Mouse (Mus musculus) liver, adult 2 months (tissue): ENCODE measurements around the gene Olfr1288. TPM values are rescaled to one million over a fixed set of nuclear protein-coding genes. Genes with fewer than 3 reads are reported as not detected.

Experiments used
- DNase-seq: peaks from one replicate; pipeline ENCODE4 v3.0.0-alpha.2; 2011; ENCODE audit warnings: low read depth, low spot score; ENCODE audit errors: extremely low read depth
- H3K27ac ChIP-seq: fragments of 200-500 bp; replicated peaks from 2 replicates; pipeline ENCODE4 v1.5.1; 2012; ENCODE audit warnings: low read depth, mild to moderate bottlenecking, control low read depth, inconsistent platforms, low read length; ENCODE audit not compliant: insufficient read depth
- H3K27me3 ChIP-seq: fragments of 200-500 bp; 2 replicates; pipeline ENCODE4 v1.6.1; 2012; ENCODE audit warnings: mild to moderate bottlenecking, moderate library complexity, low read length, inconsistent platforms; ENCODE audit not compliant: control insufficient read depth, insufficient read depth
- H3K36me3 ChIP-seq: fragments of 200-500 bp; 2 replicates; pipeline ENCODE4 v1.6.1; 2012; ENCODE audit warnings: low read length, inconsistent platforms; ENCODE audit not compliant: control insufficient read depth, insufficient read depth
- H3K4me1 ChIP-seq: fragments of 200-500 bp; 2 replicates; pipeline ENCODE4 v1.6.1; 2011; ENCODE audit warnings: low read length; ENCODE audit not compliant: control insufficient read depth, insufficient read depth
- H3K4me3 ChIP-seq: fragments of 200-500 bp; 2 replicates; pipeline ENCODE4 v1.5.1; 2011; ENCODE audit warnings: low read depth, mild to moderate bottlenecking, control low read depth, low read length, moderate library complexity; ENCODE audit not compliant: insufficient read depth
- H3K79me2 ChIP-seq: fragments of 200-500 bp; 2 replicates; pipeline ENCODE4 v1.6.1; 2012; ENCODE audit warnings: inconsistent platforms, mild to moderate bottlenecking, low read length, moderate library complexity; ENCODE audit not compliant: control insufficient read depth, insufficient read depth
- H3K9ac ChIP-seq: fragments of 200-500 bp; 2 replicates; pipeline ENCODE4 v1.6.1; 2012; ENCODE audit warnings: low read depth, mild to moderate bottlenecking, control low read depth, inconsistent platforms, low read length
- CTCF ChIP-seq: fragments of 200-500 bp; IDR thresholded peaks from 2 replicates; pipeline ENCODE4 v1.5.1; 2011; ENCODE audit warnings: low read depth, low read length, control low read depth
- POLR2A ChIP-seq: fragments of 200-500 bp; IDR thresholded peaks from 2 replicates; pipeline ENCODE4 v1.6.1; 2011; ENCODE audit warnings: low read length, control low read depth; ENCODE audit not compliant: insufficient read depth; ENCODE audit errors: extremely low read depth
- WGBS: fragments of 180-500 bp; shearing (Covaris S2); methylation state at CpG from one replicate; pipeline ENCODE4 v1.1.7; 2018; 5-methylcytosine and 5-hydroxymethylcytosine counted together
- polyA plus RNA-seq: library from polyadenylated mRNA; depleted of rRNA; stranded (reverse); fragments of >200 nt; gene quantifications from 2 replicates; pipeline ENCODE4 v1.2.3, GENCODE M21; 2012; rRNA removed
- total RNA-seq: library from RNA; depleted of rRNA; stranded (reverse); fragments of >200 nt; gene quantifications from 2 replicates; pipeline ENCODE4 v1.2.3, GENCODE M21; 2014; rRNA removed

Gene Olfr1288
- not detected in 2 replicates for total RNA-seq
- not detected in 2 replicates for polyA plus RNA-seq

DNA sequence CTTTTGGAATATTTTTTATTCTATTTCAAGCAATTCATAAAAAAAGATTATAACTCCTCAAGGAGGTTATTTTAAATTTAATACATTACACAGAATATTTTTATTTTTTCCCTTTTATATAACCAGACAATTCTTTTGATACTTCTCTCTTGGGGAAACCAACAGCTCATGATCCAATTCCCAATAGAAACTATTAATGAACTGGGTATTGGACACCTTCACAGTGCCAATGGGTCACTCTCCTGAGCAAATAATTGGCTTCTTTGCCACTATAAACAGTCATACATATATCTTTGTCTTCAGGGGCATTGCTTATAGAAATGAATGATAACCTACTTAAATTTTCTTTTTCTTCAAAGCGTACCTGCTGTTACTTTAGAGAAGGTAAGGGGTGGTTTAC, at the start of gene Olfr1288:
TSS of gene Olfr1288 (plus strand) at position 301 of the 400 bp plus-strand sequence.
- no peak within 1 kb of the TSS for H3K27ac ChIP-seq
- no peaks in the 10 kb centered on the region for H3K27me3 ChIP-seq
- H3K79me2 ChIP-seq, result no peaks in the 10 kb centered on the region
- no peaks in the 10 kb centered on the region for H3K4me1 ChIP-seq
- H3K36me3 ChIP-seq, result no peaks in the 10 kb centered on the region
- H3K9ac ChIP-seq, result no peak within 1 kb of the TSS
- 83% methylated on average over 1 of the region's 1 CpGs for WGBS
- H3K4me3 ChIP-seq, result no peak within 1 kb of the TSS
- no peak for TF ChIP-seq CTCF
- no peak for TF ChIP-seq POLR2A
- DNase-seq, result no peak

DNA sequence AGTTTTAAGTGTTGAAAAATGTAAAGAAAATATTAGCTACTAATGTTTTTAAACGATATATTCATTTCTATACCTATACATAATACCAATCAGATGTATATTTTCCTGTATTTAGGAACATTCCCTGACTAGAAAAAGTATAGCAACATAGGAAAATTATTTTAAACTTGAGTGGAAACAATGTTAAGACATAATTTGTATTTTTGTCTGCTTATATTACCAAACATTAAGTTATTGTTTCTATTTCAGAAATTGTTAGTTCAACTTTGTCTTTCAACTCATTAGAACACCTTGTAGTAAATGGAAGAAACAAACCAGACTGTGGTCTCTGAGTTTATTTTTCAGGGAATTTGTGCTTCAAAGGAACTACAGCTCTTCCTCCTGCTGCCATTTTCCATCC, 25.1 kb upstream of the Olfr1288 start, which contains the start of gene Olfr1287:
TSS of gene Olfr1287 (plus strand) at position 301 of the 400 bp plus-strand sequence.
- H3K36me3 ChIP-seq, result no peaks in the 10 kb centered on the region
- H3K27ac ChIP-seq, result no peak within 1 kb of the TSS
- no peaks in the 10 kb centered on the region for H3K79me2 ChIP-seq
- no peak within 1 kb of the TSS for H3K4me3 ChIP-seq
- H3K4me1 ChIP-seq, result no peaks in the 10 kb centered on the region
- no peak within 1 kb of the TSS for H3K9ac ChIP-seq
- no peak for DNase-seq
- H3K27me3 ChIP-seq, result no peaks in the 10 kb centered on the region
- 56% methylated on average over 1 of the region's 1 CpGs for WGBS
- no peak for TF ChIP-seq CTCF
- no peak for TF ChIP-seq POLR2A

DNA sequence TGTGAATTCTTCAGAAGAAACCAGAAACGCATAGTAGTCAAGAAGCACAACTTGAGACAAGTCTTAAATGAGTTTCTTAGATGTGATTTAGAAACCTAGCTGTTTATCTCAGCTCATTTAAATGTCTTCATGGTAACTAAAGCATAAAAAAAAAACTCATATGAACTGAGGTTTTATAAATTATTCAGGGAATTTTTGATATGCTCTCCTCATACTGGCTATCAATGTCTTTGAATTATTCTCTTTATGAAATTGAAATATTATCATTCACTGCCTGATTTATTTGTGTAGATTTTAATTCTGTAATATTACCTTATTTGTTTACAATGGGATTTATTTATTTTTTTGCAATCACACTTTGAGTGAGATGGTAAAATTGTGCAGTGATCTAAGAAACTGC, 6.6 kb downstream of the Olfr1288 start, which contains the start of gene Olfr1289:
TSS of gene Olfr1289 (plus strand) at position 301 of the 400 bp plus-strand sequence.
- Histone ChIP-seq H3K9ac (no peak within 1 kb of the TSS), H3K27me3 (no peaks in the 10 kb centered on the region), H3K27ac (no peak within 1 kb of the TSS), H3K36me3 (no peaks in the 10 kb centered on the region), H3K79me2 (no peaks in the 10 kb centered on the region), H3K4me1 (no peaks in the 10 kb centered on the region), H3K4me3 (no peak within 1 kb of the TSS)
- no peak for TF ChIP-seq CTCF
- TF ChIP-seq POLR2A, result no peak
- DNase-seq, result no peak
- 58% methylated on average over 1 of the region's 1 CpGs for WGBS

DNA sequence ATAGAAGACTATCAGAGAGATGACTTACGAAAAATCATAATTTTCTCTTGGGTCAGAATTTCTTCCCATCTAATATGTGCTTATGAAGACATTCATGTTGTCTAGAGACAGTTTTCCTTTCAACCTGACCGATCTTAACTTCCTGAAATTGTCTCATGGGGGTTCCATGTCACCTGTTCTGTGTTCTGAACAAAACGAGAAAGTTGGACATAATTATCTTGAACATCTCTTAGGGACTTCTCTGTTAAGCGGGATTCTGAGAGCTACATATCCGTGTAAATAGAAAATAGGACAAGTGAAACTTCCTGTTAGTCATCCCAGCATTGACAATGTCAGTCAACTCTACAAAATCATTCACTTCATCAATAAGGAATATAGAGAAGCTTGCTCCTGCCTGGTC, 19.8 kb downstream of the Olfr1288 start, which contains the start of gene Olfr1290:
TSS of gene Olfr1290 (minus strand) at position 101 of the 400 bp plus-strand sequence.
- 68% methylated on average over 5 of the region's 5 CpGs for WGBS
- Histone ChIP-seq H3K4me3 (no peak within 1 kb of the TSS), H3K36me3 (no peaks in the 10 kb centered on the region)

DNA sequence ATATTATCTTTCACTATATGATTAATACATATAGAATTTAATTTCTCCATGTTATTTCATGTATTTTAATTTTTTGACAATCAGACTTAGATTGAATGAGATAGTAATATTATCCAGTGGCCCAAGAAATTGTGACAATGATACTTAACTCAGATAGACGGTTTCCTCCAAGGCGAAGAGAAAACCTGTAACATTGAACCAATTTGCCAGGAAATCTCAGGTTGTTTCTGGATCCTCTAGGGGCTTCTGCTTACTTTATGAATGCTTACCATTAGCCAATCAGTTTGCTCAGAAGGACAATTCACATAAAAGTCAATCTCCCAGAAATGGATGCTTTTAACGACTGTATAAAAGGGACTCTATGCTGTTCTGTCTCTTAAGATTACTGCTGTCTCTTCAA, 23.0 kb downstream of the Olfr1288 start, which contains the start of gene Olfr1291-ps1:
TSS of gene Olfr1291-ps1 (plus strand) at position 301 of the 400 bp plus-strand sequence.
- no peak within 1 kb of the TSS for H3K4me3 ChIP-seq
- no peaks in the 10 kb centered on the region for H3K27me3 ChIP-seq
- 87% methylated on average over 3 of the region's 3 CpGs for WGBS
- H3K36me3 ChIP-seq, result no peaks in the 10 kb centered on the region
- DNase-seq, result no peak
- no peaks in the 10 kb centered on the region for H3K4me1 ChIP-seq
- no peak within 1 kb of the TSS for H3K27ac ChIP-seq
- H3K9ac ChIP-seq, result no peak within 1 kb of the TSS
- no peak for TF ChIP-seq POLR2A
- TF ChIP-seq CTCF, result no peak
- H3K79me2 ChIP-seq, result no peaks in the 10 kb centered on the region

More for the DNA sequence above, 19.8 kb downstream of the Olfr1288 start, which contains the start of gene Olfr1290:
- Histone ChIP-seq H3K27me3 (no peaks in the 10 kb centered on the region), H3K27ac (no peak within 1 kb of the TSS), H3K9ac (no peak within 1 kb of the TSS), H3K79me2 (no peaks in the 10 kb centered on the region), H3K4me1 (no peaks in the 10 kb centered on the region)
- no peak for DNase-seq
- TF ChIP-seq CTCF (no peak), POLR2A (no peak)

DNA sequence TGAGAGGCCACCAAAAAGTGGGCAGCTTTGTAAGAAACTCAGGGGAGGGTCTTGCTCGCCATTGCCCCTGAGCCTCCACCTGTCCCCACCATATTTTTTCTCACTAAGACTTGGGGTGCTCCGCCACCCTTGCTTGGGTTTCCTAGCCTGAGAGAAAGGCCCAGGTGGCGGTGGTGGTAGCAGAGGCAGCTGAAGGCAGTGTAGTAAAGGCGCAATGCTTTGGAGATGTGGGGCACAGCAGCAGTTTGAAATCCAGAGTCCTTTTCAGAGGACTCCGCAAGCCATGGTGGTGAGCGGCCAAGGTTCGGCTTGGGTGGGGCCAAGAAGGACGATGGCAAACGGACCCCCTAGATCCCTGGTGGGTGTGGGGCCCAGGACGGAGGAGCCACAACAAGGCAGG, 43.5 kb downstream of the Olfr1288 start:
- no peak overlapping the region for H3K4me3 ChIP-seq
- no peaks in the 10 kb centered on the region for H3K79me2 ChIP-seq
- no peak for TF ChIP-seq POLR2A
- no peak for TF ChIP-seq CTCF
- H3K27me3 ChIP-seq, result no peaks in the 10 kb centered on the region
- no peak overlapping the region for H3K9ac ChIP-seq
- no peaks in the 10 kb centered on the region for H3K4me1 ChIP-seq
- 79% methylated on average over 10 of the region's 10 CpGs for WGBS
- DNase-seq, result no peak
- no peaks in the 10 kb centered on the region for H3K36me3 ChIP-seq
- H3K27ac ChIP-seq, result no peak overlapping the region
